Mouse (Mus musculus) olfactory bulb, adult 2 months (tissue): Measurements from ENCODE around the gene Fam205a3. TPM values are rescaled to one million over a fixed set of nuclear protein-coding genes. Genes with fewer than 3 reads are reported as not detected.
"Not testable (repeated sequence)": the region's sequence is repeated elsewhere in the genome, so short reads cannot be mapped to it uniquely, and the experiment has no call there.

Source experiments
- H3K27ac ChIP-seq: fragments of 200-500 bp; 2 replicates; pipeline ENCODE4 v1.5.1; 2012; ENCODE audit warnings: low read depth, low read length; ENCODE audit not compliant: insufficient read depth
- H3K4me1 ChIP-seq: fragments of 200-500 bp; 2 replicates; pipeline ENCODE4 v1.6.1; 2012; ENCODE audit warnings: low read length; ENCODE audit not compliant: control insufficient read depth, insufficient read depth
- H3K4me3 ChIP-seq: fragments of 200-500 bp; 2 replicates; pipeline ENCODE4 v1.5.1; 2012; ENCODE audit warnings: mild to moderate bottlenecking, low read depth, low read length, moderate library complexity; ENCODE audit not compliant: insufficient read depth
- WGBS: fragments of 180-500 bp; shearing (Covaris S2); methylation state at CpG from one replicate; pipeline ENCODE4 v1.1.7; 2018; 5-methylcytosine and 5-hydroxymethylcytosine counted together
- polyA plus RNA-seq: library from polyadenylated mRNA; stranded (reverse); fragments of >200 nt; gene quantifications from 2 replicates; pipeline ENCODE4 v1.2.4, GENCODE M21; 2012; ENCODE audit warnings: low replicate concordance; ENCODE audit not compliant: missing spikeins, insufficient read depth, insufficient read length

Gene Fam205a3
- not detected in 2 replicates for polyA plus RNA-seq

- not testable (repeated sequence) for H3K4me1 ChIP-seq, H3K27ac ChIP-seq, H3K4me3 ChIP-seq
- WGBS: no CpG with 5 or more reads among the region's 1 CpGs
Measured at GRCm38 (mm10) chr4:42318034-42318433, at the start of gene Fam205a3. TSS of gene Fam205a3 (plus strand) at chr4:42318334.

DNA sequence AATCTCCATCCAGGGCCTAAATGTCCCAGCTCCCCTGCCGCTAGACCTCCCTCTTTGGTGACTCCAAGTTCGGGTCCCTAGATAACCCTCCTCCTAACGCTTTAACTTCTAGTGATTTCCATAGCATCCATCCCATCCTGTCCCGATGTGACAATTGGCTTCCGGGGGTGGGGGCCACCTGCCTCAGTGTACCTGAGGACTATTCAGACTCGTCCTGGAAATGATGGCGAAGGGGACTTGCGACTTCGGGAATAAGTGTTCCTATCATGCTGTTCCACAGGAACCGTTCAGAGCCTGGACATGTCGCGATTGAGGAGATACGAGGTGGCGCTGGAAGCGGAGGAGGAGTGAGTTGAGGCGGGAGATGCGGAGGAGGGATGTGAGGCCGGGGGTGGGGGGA is 24.2 kb upstream of the Fam205a3 start, which contains the start of gene Gm21953:
Gene Gm21953 (plus strand): TSS at position 301 of the 400 bp plus-strand sequence.
- H3K4me3 ChIP-seq, H3K4me1 ChIP-seq, H3K27ac ChIP-seq: not testable (repeated sequence)
- no CpG with 5 or more reads among the region's 18 CpGs for WGBS

Other genes starting within 250 kb of the Fam205a3 start
- not detected in 2 replicates for gene Gm3893, start 227.1 kb upstream of the Fam205a3 start, polyA plus RNA-seq
- not detected in 2 replicates for gene Gm13304, start 203.5 kb upstream of the Fam205a3 start, polyA plus RNA-seq
- gene Gm13306, start 164.9 kb upstream of the Fam205a3 start, polyA plus RNA-seq: not detected in 2 replicates
- gene Gm13305, start 149.7 kb upstream of the Fam205a3 start, polyA plus RNA-seq: not detected in 2 replicates
- gene Gm10600, start 77.7 kb upstream of the Fam205a3 start, polyA plus RNA-seq: not detected in 2 replicates
- gene Ccl21b, start 62.6 kb upstream of the Fam205a3 start, polyA plus RNA-seq: not detected in 2 replicates
- not detected in 2 replicates for gene Gm21953, start 24.1 kb upstream of the Fam205a3 start, polyA plus RNA-seq
- not detected in 2 replicates for gene Gm21586, start 121.0 kb downstream of the Fam205a3 start, polyA plus RNA-seq
- not detected in 2 replicates for gene Gm2163, start 148.4 kb downstream of the Fam205a3 start, polyA plus RNA-seq
- gene Fam205a2, start 209.8 kb downstream of the Fam205a3 start, polyA plus RNA-seq: not detected in 2 replicates